Mouse (Mus musculus) cerebellum, adult 2 months (tissue): ENCODE results near the gene Steap3. TPM values are rescaled to one million over a fixed set of nuclear protein-coding genes. Genes with fewer than 3 reads are reported as not detected.

Experiments
- DNase-seq, 2 experiments: peaks; one replicate each; pipeline ENCODE4 v3.0.0; 2021
- H3K27ac ChIP-seq: fragments of 200-500 bp; 2 replicates; pipeline ENCODE4 v1.5.1; 2012; ENCODE audit warnings: low read length, control low read depth, inconsistent platforms; ENCODE audit not compliant: insufficient read depth
- H3K27me3 ChIP-seq: fragments of 200-500 bp; 2 replicates; pipeline ENCODE4 v1.6.1; 2012; ENCODE audit warnings: inconsistent platforms, mild to moderate bottlenecking, low read length, moderate library complexity; ENCODE audit not compliant: control insufficient read depth, insufficient read depth
- H3K4me1 ChIP-seq: fragments of 200-500 bp; 2 replicates; pipeline ENCODE4 v1.6.1; 2011; ENCODE audit warnings: low read length; ENCODE audit not compliant: control insufficient read depth, insufficient read depth
- H3K4me3 ChIP-seq: fragments of 200-500 bp; replicated peaks from 2 replicates; pipeline ENCODE3; 2011; ENCODE audit warnings: mild to moderate bottlenecking, low read depth, low read length, control low read depth; ENCODE audit not compliant: insufficient read depth
- CTCF ChIP-seq: fragments of 200-500 bp; IDR thresholded peaks from 2 replicates; pipeline ENCODE4 v1.5.1; 2011; ENCODE audit warnings: low read depth, mild to moderate bottlenecking, control low read depth, low read length, moderate library complexity, borderline replicate concordance; ENCODE audit not compliant: insufficient read depth
- POLR2A ChIP-seq: fragments of 200-500 bp; IDR thresholded peaks from 2 replicates; pipeline ENCODE4 v1.6.1; 2011; ENCODE audit warnings: low read length, control low read depth, borderline replicate concordance; ENCODE audit not compliant: insufficient read depth
- whole genome bisulfite sequencing: fragments of 180-500 bp; shearing (Covaris S2); methylation state at CpG from one replicate; pipeline ENCODE4 v1.1.7; 2018; 5-methylcytosine and 5-hydroxymethylcytosine counted together
- polyA plus RNA-seq: library from polyadenylated mRNA; depleted of rRNA; stranded (reverse); fragments of >200 nt; gene quantifications from 2 replicates; pipeline ENCODE4 v1.2.3, GENCODE M21; 2012

Gene Steap3
- polyA plus RNA-seq, 1 experiment = 3.5 TPM

DNA sequence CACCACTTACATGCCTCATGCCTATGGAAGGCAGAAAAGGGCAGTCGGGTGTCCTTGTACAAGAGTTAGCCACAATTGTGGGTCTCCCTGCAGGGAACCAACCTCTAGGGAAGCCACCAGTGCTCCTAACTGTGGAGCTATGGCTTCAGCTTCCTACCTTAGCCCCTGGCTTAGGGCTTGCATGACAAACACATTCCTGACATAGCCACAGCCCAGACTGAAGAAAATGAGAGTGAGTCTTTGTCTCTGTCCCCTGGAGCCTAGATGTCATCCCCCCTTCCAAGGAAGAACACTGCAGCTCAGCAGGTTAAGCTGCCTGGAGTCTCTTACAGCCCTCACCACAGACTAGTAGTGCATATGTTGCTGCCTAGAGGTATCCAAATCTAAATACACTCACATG, 67.7 kb downstream of the Steap3 start:
- Histone ChIP-seq H3K4me1 (no peaks in the 10 kb centered on the region), H3K27me3 (no peaks in the 10 kb centered on the region), H3K4me3 (no peak overlapping the region), H3K27ac (no peak overlapping the region)
- 53% methylated on average over 1 of the region's 1 CpGs for WGBS
- TF ChIP-seq POLR2A (no peak), CTCF (no peak)
- no peak for DNase-seq

DNA sequence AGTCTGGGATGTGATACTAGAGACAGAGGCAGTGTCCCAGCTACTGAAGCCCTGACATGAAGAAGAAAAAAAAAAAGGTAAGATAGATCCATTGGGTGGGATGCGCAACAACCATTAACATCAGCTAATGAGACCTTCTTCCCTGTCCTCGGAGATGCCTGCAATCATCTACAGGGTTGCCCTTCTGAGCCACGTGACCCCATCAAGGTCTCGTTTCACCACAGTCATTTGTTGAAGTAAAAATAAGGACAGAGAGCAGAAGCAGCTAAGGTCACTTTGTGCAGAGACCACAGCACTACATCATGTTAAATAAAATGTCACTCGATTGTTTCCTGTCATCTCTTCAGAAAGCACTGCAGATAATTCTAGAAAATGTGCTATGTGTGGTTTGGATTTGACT, 68.7 kb downstream of the Steap3 start:
- H3K27ac ChIP-seq = no peak overlapping the region
- no peaks in the 10 kb centered on the region for H3K27me3 ChIP-seq
- no peaks in the 10 kb centered on the region for H3K4me1 ChIP-seq
- no peak for DNase-seq
- no peak for TF ChIP-seq POLR2A
- no peak for TF ChIP-seq CTCF
- no peak overlapping the region for H3K4me3 ChIP-seq
- 87% methylated on average over 5 of the region's 5 CpGs for WGBS

DNA sequence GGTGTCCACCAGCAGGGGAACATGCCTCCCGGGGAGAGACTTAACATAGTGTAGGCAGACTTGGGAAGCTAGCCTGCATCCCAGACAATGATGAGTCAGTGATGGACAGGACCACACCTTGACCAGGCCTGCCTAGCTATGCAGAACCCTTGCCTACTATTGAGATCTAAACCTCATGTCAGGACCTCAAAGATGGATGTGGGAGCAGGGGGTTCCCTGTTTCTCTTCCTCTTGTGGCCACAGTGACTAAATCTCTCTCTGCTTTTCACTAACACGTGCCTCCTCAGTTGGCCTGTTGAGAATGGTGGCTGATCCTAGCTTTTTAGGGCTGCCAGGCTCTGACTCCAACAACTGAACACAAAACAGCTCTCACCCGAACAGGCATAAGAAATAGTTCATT, 70.0 kb downstream of the Steap3 start:
- TF ChIP-seq CTCF (no peak), POLR2A (no peak)
- Histone ChIP-seq H3K4me3 (no peak overlapping the region), H3K4me1 (no peaks in the 10 kb centered on the region), H3K27me3 (no peaks in the 10 kb centered on the region), H3K27ac (no peak overlapping the region)
- 34% methylated on average over 3 of the region's 3 CpGs for whole genome bisulfite sequencing
- no peak for DNase-seq

DNA sequence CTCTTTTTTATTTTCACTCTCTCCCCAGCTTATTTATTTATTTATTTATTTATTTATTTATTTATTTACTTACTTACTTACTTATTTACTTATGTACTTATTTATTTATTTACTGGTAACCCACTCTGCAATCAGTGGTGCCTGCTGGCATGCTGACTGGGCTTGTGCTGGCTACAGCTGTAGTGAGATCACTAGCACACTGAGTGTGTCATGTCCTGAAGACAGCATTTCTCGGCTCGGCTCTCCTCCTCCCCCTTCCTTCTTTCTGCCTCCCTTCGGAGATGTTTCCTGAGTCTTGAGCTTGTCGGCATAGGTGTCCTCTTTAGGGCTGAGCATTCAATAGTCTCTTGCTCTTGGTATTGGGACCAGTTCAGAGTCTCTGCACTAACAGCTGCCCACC, 73.6 kb downstream of the Steap3 start:
- H3K27ac ChIP-seq = no peak overlapping the region
- no peaks in the 10 kb centered on the region; the same call in 1 of the 2 replicates for H3K4me1 ChIP-seq
- no peak for DNase-seq
- no peaks in the 10 kb centered on the region for H3K27me3 ChIP-seq
- WGBS = 82% methylated on average over 4 of the region's 4 CpGs
- no peak for TF ChIP-seq CTCF
- H3K4me3 ChIP-seq = no peak overlapping the region

DNA sequence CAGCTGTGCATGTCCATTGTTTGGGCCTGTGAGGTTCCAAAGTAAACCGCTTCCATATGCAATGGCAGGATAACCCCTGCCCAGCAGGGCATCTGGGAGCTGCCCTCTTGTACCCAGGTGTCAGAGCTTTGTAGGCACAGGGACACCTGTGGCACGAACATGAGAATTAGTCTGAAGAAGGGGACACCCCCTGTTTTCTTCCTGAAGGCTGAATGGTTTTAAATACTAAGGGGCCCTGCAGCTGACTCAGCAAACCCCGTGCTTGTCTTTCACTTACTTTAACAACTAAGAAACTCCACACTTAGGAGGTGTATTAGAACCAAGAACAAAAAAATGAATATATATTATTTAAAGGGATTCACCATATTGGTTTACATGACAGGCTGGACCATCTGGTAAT, 74.4 kb downstream of the Steap3 start:
- no peak for TF ChIP-seq POLR2A
- DNase-seq = no peak
- 44% methylated on average over 3 of the region's 3 CpGs for WGBS
- Histone ChIP-seq H3K27ac (no peak overlapping the region), H3K27me3 (no peaks in the 10 kb centered on the region), H3K4me3 (no peak overlapping the region), H3K4me1 (no peaks in the 10 kb centered on the region; the same call in 1 of the 2 replicates)

DNA sequence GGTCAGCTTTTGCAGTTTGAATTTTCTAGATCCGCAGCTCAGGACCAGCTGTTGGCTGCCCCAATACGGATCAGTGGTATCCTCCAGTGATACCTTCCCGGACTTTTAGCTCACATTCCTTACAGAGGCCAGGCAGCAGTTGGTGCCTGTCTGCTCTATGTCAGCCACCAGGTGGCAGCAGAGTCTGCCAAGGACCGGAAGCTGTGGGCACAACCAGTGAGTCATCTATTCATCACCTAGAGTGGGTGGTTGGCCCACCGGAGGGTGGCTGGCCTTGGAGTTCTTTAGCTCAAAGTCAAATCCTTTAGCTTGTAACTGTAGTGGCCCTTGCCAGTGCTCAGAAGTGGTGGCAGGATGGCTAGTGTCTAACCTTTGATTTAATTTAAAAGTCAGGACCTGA, 75.3 kb downstream of the Steap3 start:
- WGBS = 12% methylated on average over 5 of the region's 5 CpGs
- no peaks in the 10 kb centered on the region; the same call in 1 of the 2 replicates for H3K4me1 ChIP-seq
- no peaks in the 10 kb centered on the region for H3K27me3 ChIP-seq
- TF ChIP-seq CTCF = peak; percentile 75
- no peak for TF ChIP-seq POLR2A
- H3K27ac ChIP-seq = no peak overlapping the region
- peak; percentile 41 to 50 for DNase-seq
- no peak overlapping the region for H3K4me3 ChIP-seq

DNA sequence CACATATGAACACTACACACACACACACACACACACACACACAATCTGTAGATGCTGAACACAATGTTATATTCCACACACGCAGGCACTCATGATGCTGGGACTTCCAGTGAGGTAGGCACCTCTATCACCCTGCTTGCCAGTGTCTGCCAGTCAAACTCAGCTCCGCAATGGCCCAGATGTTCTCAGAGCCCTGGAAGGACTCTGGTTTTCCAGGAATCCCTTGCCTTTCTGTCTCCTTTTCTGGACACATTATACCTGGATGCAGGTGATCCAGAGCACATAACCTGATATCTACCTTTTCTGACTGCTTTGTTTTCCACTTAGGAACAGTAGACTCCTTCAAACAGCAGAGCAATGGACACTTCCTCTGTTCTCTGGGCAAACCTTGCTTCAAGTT, 75.8 kb downstream of the Steap3 start:
- H3K27ac ChIP-seq = no peak overlapping the region
- H3K4me3 ChIP-seq = no peak overlapping the region
- H3K27me3 ChIP-seq = no peaks in the 10 kb centered on the region
- 82% methylated on average over 2 of the region's 2 CpGs for WGBS
- no peak for TF ChIP-seq CTCF
- no peak for TF ChIP-seq POLR2A
- no peak for DNase-seq
- no peaks in the 10 kb centered on the region; the same call in 1 of the 2 replicates for H3K4me1 ChIP-seq

DNA sequence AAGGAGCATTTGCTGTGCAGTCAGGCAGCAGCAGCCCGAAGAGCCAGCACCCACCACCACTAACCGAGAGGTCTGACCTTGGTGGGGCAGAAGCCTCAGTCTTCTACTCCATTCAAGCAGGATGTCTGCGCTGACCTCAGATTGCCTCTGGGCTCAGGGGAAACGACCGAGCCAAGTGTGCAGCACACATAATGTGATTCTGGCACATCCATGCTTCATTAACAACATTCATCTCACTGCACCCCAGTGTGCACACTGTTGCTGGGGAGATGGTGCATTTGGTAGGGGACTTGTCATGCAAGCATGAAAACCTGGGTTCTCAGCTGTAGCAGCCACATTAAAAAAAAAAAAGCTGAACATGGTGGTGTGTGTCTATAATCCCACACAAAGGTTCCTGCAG, 76.6 kb downstream of the Steap3 start:
- no peak for DNase-seq
- H3K4me3 ChIP-seq = no peak overlapping the region
- no peak overlapping the region for H3K27ac ChIP-seq
- H3K27me3 ChIP-seq = no peaks in the 10 kb centered on the region
- no peaks in the 10 kb centered on the region; the same call in 1 of the 2 replicates for H3K4me1 ChIP-seq
- no peak for TF ChIP-seq POLR2A
- no peak for TF ChIP-seq CTCF
- 11% methylated on average over 5 of the region's 5 CpGs for WGBS
